ENCODE assay signal across 10 mouse cellular contexts in the genomic region with DNA sequence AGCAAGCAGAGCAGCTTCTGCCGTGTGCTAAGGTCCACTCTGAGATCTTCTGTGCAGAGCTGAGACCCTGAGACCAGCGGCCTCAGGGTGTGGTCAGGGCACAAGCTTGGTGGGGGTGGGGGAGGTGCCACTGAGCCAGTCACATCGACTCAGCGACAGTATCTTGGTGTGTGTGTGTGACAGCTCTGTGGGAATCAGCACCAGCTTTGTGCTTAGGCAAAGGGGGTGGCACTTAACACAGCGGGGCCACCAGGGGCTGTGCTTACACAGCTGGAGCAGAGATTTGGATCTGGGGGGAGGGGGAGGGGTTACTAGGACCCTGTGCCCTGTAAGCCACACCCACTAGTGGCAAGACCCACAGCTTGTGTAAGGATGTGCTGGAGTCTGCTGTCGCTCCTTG.
DNase-seq lines count a peak whose midpoint lies in the region; ATAC-seq and TF ChIP-seq lines count a peak whose summit lies in the region.
"Had no signal": no experiment of that assay in that cellular context is flagged by ENCODE, and none has a peak within 500 bp of the region (broad histone marks: within the 10 kb centered on the region; RNA-seq: fewer than 3 reads in every experiment).

No protein-coding gene starts in this region.

- no peaks in the 10 kb centered on the region for H3K27me3 ChIP-seq in lung, embryonic 14.5 days (ENCODE audit: insufficient read depth, low read length)
- no peaks in the 10 kb centered on the region for H3K27me3 ChIP-seq in embryonic facial prominence, embryonic 15.5 days
- H3K27me3 ChIP-seq in intestine, postnatal 0 days (replicated peaks; ENCODE audit: control insufficient read depth, insufficient read depth, low read length): no peaks in the 10 kb centered on the region

- H3K4me3 ChIP-seq in lung, embryonic 14.5 days (ENCODE audit: low read depth, low read length): no peak overlapping the region
- H3K4me3 ChIP-seq in embryonic facial prominence, embryonic 15.5 days (replicated peaks): no peak overlapping the region
- no peak overlapping the region for H3K4me3 ChIP-seq in intestine, postnatal 0 days (ENCODE audit: low read depth, low read length)
- no peak overlapping the region for H3K4me3 ChIP-seq in olfactory bulb, adult 2 months (ENCODE audit: insufficient read depth, low read depth, low read length)

- H3K36me3 ChIP-seq in lung, embryonic 14.5 days (ENCODE audit: insufficient read depth): peaks cover 91% of the 10 kb centered on the region
- peaks cover 74% of the 10 kb centered on the region for H3K36me3 ChIP-seq in embryonic facial prominence, embryonic 15.5 days
- H3K36me3 ChIP-seq in intestine, postnatal 0 days (ENCODE audit: control insufficient read depth, insufficient read depth): peaks cover 57% of the 10 kb centered on the region; the same call in 1 of the 2 replicates

- peak overlapping the region; percentile 33 for H3K27ac ChIP-seq in lung, embryonic 14.5 days (ENCODE audit: low read depth)
- H3K27ac ChIP-seq in embryonic facial prominence, embryonic 15.5 days (replicated peaks): peak overlapping the region; percentile 83
- H3K27ac ChIP-seq in intestine, postnatal 0 days (ENCODE audit: low read depth, low read length): peak overlapping the region; percentile 28; the same call in 1 of the 2 replicates
- H3K27ac ChIP-seq in olfactory bulb, adult 2 months (ENCODE audit: insufficient read depth, low read depth, low read length): peak overlapping the region; percentile 65

- H3K4me2 ChIP-seq in lung, embryonic 14.5 days: 0 out of 2 replicates have a peak overlapping the region, but pooled peaks have one; percentile 22
- H3K4me2 ChIP-seq in embryonic facial prominence, embryonic 15.5 days (replicated peaks): no peak overlapping the region
- H3K4me2 ChIP-seq in intestine, postnatal 0 days (replicated peaks; ENCODE audit: low read depth): no peak overlapping the region

- no peaks in the 10 kb centered on the region for H3K9me3 ChIP-seq in lung, embryonic 14.5 days (ENCODE audit: low read depth, low read length)
- no peaks in the 10 kb centered on the region for H3K9me3 ChIP-seq in embryonic facial prominence, embryonic 15.5 days (replicated peaks)
- H3K9me3 ChIP-seq in intestine, postnatal 0 days (ENCODE audit: control insufficient read depth): no peaks in the 10 kb centered on the region

- peak; percentile 52 for DNase-seq in lung, embryonic 14.5 days
- no peak for DNase-seq in lung, postnatal 10 days
- DNase-seq in kidney, postnatal 4 days: no peak
- DNase-seq in heart, adult 18-20 months: no peak
- DNase-seq: kidney, postnatal 10 days; lung, adult 18-20 months had no signal

- H3K4me1 ChIP-seq in lung, embryonic 14.5 days (ENCODE audit: insufficient read depth): peaks cover 16% of the 10 kb centered on the region
- H3K4me1 ChIP-seq in embryonic facial prominence, embryonic 15.5 days: peaks cover 47% of the 10 kb centered on the region
- peaks cover 4% of the 10 kb centered on the region for H3K4me1 ChIP-seq in intestine, postnatal 0 days (replicated peaks; ENCODE audit: control insufficient read depth, insufficient read depth, low read length)
- H3K4me1 ChIP-seq in olfactory bulb, adult 2 months (ENCODE audit: control insufficient read depth, insufficient read depth, low read length): peaks cover 75% of the 10 kb centered on the region

- no peak overlapping the region for H3K9ac ChIP-seq in lung, embryonic 14.5 days
- H3K9ac ChIP-seq in embryonic facial prominence, embryonic 15.5 days: no peak overlapping the region
- no peak overlapping the region for H3K9ac ChIP-seq in intestine, postnatal 0 days (ENCODE audit: low read depth, low read length)

- WGBS in lung, embryonic 14.5 days: 5% methylated on average over 6 of the region's 6 CpGs
- 17% methylated on average over 6 of the region's 6 CpGs for WGBS in embryonic facial prominence, embryonic 15.5 days
- WGBS in intestine, postnatal 0 days: 30% methylated on average over 6 of the region's 6 CpGs
- 6% methylated on average over 6 of the region's 6 CpGs for WGBS in olfactory bulb, adult 2 months

- TF ChIP-seq CTCF in lung, embryonic 14.5 days (IDR thresholded peaks at IDR 0.05; ENCODE audit: low read depth): no peak
- TF ChIP-seq CTCF in intestine, postnatal 0 days (IDR thresholded peaks at IDR 0.05; ENCODE audit: low read depth): 0 out of 2 replicates have a peak, but pooled peaks have one; percentile 11
- no peak for TF ChIP-seq CTCF in olfactory bulb, adult 2 months (IDR thresholded peaks at IDR 0.05; ENCODE audit: insufficient read depth, low read depth, low read length)

- peak; percentile 50 for ATAC-seq in lung, embryonic 14.5 days (ENCODE audit: insufficient read depth)
- ATAC-seq in embryonic facial prominence, embryonic 15.5 days (ENCODE audit: insufficient number of reproducible peaks, low FRiP score, low TSS enrichment, low read depth): no peak
- ATAC-seq in intestine, postnatal 0 days: no peak
- no peak for ATAC-seq in megakaryocyte progenitor cell, adult 5-6 weeks (replicated peaks; ENCODE audit: poor library complexity)

- TF ChIP-seq POLR2A in olfactory bulb, adult 2 months (IDR thresholded peaks at IDR 0.05; ENCODE audit: insufficient read depth, low read depth, low read length): no peak

Comparison
In these comparisons a context has a peak if more than half of its experiments do, and no peak if none do; other contexts are left out.
1. H3K27ac ChIP-seq: peak in every context shown above with its lines; median percentile 83 in embryonic facial prominence, embryonic 15.5 days; 65 in olfactory bulb, adult 2 months; 33 in lung, embryonic 14.5 days; 28 in intestine, postnatal 0 days.